Mouse (Mus musculus) R1 (cell line): Measurements from ENCODE around the gene Kin.

Experiments used
- DNase-seq: peaks from one replicate; pipeline ENCODE4 v3.0.0-alpha.2; 2018; ENCODE audit warnings: low read depth, low spot score

Kin gene

DNA sequence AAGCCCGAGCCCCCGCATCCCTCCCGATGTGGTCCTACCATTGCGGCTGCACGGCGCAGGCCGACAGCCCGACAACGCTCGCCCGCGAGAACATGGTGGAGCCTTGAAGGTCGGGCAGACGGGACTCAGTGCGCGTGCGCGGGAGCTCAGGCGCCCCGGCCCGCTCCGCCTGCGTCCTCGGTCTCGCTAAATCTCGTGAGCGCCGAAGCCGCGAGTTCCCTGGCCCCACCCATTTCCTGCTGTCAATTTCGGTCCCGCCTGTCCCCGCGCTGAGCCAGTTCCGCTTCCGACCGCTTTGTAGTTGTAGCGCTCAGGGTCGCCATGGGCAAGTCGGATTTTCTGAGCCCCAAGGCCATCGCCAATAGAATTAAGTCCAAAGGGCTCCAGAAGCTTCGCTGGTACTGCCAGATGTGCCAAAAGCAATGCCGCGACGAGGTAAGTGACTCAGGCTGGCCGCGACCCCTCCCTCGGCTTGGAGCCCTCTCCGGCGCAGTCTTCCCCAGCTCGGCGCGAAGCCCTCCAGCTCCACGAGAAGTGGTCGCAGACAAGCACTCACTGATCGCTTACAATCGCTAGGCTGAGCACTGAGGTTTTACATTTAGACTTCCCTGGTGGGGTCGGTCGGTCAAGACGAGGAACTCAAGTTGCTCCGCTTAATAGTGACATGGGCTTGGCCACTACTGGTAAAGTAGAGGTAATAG is at the start of gene Kin, which contains the start of gene Atp5c1:
Gene Kin (plus strand): TSS at position 284 of the 701 bp plus-strand sequence.
Gene Atp5c1 (minus strand): TSS at position 201 of the 701 bp plus-strand sequence.
- DNase-seq: peak; percentile 97

DNA sequence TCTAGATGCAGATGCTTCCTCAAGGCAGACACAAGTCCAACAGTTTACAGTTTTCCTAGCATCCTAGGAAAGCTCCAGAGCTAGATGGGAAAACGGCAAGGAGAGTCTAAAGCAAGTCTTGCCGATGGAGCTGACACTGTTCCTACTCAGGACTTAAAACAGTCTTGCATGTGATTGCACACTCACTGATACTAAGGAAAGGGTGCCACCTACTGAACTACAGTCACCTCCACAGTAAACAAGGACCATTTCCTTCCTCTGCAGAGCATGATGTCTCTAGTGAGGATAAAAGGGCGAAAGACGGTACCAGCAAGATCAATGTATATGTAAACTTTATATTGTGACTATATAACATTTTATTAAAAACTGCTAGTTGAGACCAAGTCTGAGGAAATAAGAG is 46.7 kb upstream of the Kin start:
- no peak for DNase-seq

DNA sequence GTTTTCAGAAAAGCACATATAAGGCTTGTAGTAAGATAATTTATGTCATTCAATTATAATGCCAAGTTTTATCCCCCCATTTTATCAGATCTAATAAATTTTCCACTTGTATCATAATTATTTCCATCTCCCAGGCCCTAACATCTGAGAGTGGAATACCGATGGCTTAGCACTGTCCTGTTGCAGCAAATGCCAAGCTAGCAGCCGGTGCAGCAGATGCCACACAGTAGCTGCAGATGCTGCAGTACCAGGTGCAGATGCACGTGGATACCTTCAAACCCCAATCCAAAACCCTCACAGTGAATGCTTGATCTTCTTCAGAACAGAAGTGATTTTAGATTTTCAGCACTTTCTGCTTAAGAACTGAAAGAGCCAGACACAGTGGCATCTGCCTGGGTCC is 45.4 kb upstream of the Kin start:
- DNase-seq: no peak

DNA sequence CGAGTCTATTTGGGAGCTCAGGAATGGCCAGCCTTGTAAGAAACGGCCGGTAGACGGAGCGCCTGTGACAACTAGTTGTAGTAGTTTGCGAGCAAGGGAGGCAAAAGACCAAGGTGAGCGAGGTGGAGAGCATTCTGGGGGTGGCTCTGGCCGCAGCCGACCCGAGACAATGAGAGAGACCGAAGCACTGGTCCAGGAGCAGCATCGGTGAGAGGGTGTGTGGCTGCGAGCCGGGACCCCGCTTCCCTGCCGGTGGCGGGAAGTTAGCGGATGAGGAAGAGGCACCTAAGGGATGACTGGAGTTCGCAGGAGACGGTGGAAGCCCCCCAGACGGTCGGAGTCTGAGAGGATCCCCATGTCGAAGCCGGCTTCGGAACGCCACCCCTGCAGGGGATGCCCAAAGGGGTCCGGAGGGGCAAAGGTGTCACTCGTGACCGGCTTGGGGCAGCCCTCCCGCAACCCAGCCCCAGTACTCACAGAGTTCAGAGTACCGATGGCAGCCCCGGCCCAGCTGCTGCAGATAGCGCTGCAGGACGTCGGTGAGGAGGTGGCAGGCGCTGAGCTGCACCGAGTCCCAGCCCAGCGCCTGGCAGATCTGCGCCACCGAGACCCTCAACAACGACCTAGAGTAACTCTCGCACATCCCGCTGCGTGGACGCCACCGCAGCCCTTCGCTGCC is 32.5 kb upstream of the Kin start:
- DNase-seq: peak; percentile 35

DNA sequence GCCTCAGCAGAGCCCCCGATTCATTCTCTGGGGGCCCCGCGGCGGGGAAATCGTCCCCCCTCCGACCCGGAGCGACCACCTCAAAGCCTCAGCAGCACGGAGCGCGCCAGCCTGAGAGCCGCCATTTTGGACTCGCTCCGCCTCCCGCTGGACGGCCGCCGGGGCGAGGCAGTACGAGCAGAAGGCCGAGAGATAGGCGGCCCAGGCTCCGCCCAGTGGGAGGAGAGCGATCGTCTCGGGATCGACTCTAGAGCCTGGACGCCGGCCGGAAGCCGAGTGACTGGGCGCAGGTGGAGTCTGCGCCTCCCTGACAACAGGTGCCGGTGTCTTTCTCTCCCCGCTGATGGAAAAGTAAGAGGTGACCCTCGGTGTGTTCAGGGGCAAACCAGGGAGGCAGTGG is 31.9 kb upstream of the Kin start, which contains the start of gene Taf3:
Gene Taf3 (minus strand): TSS at position 136 of the 400 bp plus-strand sequence.
- peak; percentile 96 for DNase-seq

DNA sequence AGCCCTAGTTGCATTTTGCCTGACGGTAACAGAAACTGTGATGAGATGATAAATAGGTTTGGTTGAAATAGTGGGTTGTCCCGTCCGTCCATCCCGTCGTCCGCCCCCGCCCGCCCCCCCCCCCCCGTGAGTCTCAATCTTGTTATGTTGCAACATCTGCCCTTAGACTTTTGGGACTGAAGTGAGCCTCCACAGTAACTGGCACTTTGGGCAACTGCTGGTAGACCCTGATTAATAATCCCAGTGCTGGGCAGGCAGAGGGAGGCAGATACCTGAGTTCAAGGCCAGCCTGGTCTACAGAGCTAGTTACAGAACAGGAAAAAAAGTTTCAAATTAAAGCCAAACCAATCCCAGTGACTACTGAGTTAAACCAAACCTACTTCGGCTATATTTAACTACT is 30.9 kb upstream of the Kin start:
- no peak for DNase-seq

DNA sequence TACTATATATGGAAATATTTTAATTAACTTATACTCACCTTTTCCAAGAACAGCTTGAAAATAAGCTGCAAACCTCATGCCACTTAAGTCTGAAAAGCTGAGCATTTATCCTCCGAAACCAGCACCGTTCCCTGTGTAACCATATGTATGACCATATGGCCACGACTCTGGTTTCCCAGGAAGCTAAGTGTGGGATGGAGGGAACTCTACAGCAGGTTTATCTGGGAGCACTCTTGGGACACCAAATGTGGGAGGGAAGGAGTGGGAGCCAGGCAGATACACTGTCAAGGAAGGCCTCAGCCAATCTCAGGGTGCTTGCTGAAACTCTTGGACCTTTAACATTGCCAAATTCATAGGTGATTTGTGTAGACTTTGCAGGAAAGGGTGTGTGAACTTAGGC is 29.5 kb upstream of the Kin start:
- no peak for DNase-seq

DNA sequence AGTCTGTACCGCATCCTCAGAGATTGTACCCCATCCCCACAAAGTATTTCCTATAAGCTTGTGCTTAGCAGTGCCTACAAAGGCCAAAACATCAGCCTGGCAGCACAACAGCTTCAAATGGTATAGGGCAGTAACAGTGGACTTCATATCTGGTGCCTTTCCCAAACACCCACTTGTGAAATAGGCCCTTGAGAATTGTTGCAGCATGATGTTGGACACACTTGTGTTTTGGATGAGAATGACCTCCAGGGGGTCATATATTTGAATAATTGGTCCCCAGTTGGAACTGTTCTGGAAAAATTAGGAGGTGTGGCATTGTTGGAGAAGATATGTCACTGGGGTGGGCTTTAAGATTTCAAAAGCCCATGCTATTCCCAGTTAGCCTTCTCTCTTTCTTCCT is 28.4 kb upstream of the Kin start:
- DNase-seq: no peak

DNA sequence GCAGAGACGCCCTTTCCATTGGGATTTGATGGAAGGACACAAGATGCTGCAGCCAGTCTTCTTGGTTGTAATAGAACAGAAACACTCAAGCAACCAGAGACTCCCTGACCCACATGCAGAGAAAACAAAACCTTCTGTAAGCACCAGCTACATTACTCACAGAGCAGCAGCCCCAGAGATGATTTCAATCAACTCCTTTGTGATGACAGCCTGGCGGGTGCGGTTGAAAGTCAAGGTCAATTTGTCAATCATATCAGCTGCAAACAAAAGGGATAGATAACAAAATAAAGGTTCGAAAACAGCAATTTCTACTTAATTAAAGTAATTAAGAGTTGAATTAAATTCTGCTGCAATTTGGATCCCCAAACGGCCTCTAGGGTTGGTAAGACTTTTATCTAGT is 21.6 kb upstream of the Kin start:
- no peak for DNase-seq

DNA sequence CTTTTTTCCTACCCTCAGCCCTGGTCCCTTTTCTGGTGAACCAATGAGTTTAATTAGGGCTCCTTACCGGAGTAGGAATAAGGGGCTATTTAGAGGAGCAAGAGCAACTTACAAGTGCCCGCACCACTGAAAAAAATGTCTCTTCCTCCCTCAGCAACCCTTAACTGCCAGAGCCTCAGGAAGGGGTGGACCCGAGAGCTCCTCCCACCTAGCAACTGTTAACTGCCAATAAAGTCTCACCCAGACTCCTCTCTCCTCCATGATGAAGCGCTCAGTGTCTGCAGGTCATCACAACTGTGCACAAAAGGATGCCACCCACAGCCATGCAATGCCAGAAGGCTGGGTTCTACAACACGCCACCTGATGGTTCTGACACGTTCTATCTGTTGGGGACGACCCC is 8.6 kb upstream of the Kin start:
- no peak for DNase-seq

DNA sequence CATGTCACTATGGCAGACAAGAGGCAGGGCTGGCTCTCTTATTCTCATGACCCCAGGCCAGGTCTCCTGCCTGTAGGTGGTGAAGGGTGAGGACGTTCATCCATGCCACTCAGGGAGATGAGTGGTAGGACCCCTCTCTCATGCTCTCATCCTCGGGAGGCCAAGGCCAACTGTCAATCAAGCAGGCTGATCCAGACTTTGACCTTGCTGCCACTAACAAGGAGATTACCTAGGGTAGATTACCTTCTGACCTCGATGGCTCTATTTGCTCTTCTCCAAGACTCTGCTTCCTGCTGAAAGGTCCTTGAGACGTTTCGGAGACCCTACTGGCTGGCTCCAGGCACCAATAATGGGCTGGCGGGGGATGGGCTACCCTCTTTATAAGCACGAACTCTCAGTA is 5.9 kb upstream of the Kin start:
- DNase-seq: no peak

DNA sequence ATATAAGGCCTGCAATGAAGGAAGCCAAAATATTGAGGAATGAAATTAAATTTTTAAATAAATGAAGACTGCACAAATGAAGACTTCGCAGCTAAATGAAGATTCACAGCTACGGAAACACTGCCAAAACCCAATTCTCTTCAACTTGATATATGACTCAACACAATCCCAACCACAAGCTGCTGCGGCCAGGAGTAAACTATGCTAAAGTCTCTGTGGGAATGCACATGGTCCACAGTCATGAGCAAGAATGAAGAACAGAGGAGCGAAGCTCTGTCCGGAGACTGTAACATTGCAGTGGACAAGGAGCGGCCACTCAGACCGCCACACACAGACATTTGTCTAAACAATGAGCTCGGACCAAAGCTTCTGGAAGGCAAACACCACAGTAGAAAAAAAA is 3.7 kb upstream of the Kin start:
- DNase-seq: no peak

DNA sequence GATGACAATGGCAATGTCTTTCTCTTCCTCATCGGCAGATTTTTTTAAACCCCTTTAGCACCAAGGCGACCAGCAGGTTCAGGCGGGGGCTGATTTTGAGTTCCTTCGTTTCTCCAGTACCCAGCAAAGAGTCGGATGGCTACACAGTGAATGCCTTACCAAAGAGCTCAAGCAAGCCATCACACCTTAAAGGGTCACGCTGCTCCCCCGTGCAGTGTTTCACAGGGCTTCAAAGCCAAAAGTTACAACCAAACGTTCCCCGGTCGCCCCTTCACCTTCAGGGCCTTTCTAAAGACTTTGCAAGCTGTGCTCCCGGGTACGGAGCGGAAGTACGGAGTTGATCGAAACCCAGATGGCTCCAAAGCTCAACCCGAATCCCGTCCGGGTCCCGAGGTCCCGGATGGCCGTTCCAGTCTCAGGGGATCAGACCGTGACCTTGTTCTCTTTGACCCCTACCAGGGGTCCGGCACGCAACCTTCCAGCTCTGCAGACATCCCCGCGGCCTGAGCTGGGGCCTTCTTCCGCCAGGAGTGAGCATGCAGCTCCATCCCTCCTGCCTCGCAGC is 566 bp upstream of the Kin start:
- no peak for DNase-seq

DNA sequence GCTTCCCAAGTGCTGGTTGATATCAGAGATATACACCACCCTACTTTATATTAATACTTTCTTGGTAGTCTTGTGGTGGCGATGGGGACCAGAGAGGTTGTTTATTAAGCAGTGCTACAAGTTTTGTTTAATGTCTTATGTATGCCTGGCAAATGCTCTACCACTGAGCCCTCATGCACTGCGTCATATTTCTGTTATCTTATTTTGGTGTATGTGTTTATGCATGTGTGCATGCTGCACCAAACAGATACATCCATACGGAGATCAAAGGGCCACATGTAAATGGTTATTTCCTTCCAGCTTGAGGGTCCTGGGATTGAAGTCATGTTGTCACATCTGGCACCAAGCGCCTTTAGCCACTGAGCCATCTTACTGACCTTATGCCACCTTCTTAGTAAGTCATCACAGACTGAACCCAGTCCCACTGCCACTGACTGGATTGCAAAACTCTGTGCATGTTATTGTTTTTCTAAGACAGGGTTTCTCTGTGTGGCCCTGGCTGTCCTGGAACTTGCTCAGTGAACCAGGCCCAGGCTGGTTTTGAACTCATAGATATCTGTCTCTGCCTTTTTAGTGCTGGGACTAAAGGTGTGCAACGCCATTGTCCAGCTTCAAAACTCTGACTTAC is 1.2 kb downstream of the Kin start:
- no peak for DNase-seq

DNA sequence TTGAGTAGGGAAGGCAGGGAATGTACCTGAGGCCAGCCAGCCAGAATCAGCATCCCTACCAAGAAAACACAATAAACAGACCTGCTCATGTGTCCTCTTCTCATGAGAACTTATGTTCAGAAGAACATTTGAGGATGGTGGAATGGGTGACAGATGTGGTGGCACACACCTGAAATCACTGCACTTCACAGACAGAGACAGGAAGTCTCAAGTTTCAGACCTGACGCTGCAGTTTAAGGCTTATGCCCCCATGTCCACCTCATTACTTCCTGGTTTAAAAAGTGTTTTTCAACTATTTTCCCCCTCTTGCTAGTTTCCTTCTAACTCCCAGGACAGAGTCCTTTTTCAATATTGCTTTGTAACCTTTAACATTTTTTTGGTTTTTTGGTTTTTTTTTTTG is 2.3 kb downstream of the Kin start:
- no peak for DNase-seq

DNA sequence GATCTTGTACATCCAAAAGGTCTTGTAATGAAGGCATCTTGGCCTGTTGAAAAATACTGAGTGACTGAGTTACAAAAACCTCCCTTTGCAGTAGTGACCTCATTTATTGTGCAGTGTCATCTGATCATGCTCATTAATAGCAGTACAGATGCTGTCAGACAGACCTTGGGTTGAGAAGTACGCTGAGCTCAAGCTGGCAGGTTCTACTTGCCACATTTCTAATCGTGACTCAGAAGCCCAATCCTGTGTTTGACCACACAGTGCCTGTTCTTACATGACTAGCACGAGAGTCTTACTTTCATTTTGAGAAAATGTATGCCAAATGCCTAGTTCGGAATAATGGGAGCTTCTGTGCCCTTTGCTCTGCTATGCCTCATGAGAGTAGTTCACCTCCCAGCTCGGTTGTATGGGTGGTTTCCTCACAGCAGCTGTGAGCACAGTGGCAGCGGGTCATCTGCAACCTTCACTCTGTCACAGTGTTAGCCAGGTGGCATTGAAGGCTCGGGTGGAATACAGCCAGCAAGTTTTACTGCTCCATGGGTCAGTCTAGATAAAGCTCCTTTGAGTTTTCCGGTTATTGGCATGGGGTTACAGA is 7.0 kb downstream of the Kin start:
- DNase-seq: no peak

DNA sequence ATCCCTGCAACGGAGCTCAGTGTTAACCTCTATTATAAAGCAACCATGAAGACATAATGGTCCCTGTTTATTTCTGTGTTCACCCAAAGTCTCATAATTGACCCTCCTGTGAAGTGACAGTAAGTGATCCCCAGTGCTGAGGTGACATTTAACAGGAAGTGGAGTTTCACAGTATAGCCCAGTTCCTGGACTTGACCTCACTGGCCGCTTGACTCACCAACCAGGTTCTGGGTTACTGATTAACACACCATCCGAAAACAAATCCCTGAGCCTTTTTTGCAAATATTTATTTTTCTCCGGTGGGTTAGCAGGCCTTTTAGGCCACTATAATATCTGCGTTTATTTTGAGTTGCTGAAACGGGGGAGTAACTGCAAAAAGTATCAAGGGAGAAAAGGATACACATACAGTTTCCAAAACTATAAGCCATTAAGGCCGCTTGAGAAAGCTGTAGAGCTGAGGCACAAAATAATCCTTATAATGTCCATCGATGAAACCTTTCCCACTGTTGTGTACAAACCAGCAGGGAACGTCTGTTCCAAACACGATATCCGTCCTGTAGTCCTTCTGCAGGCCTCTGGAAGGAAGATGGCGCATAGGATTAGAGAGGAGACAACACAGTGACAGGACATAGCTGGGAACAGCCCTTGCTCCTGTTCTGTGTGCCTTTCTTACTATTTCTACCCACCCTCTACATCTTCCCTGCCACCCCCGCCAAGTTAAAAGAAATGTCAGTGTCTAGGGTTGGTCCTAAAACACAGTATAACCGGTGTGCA is 14.1 kb downstream of the Kin start:
- no peak for DNase-seq

DNA sequence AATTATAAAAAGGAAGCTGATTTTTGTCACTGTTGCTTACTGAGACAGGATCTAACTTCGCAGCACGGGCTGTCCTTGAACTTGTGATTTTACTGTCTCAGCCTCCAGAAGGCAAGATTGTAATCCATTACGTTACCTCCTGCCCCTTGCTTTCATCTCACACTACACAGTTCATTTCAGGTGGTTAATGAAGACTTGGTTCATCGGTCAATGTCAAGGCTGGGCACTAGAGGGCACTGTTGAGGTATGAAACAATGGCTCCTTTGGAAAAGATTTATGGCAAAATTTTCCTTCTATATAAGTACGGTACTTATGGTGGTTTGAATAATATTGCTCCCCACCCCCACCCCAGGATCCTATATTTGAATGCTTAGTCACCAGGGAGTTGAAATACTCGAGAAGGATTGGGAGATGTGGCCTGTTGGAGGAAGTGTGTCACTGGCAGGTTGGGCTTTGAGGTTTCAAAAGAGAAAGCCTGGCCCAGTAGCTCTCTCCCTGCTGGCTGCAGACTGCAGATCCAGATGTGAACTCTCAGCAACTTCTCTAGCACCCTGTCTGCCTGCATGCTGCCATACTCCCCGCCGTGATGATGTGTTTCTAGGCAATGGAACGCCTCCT is 18.3 kb downstream of the Kin start:
- peak; percentile 55 for DNase-seq

DNA sequence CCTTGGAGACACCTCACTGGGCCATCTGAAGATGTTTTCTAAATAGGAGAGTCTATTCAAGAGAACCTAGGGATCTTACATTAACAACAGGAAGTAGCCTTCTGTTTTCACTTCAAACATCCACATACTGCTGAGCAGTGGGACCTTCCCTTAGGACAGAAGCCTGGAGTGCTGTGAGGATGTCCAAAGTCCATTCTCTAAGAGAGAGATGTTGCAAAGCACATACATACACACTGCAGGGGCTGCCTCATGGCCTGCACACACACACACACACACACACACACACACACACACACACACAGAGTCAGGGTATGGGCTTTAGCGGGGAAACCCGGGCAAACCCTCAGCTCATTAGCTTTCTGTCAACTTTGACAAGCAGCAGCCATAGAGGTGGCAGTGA is 20.1 kb downstream of the Kin start:
- DNase-seq: no peak

DNA sequence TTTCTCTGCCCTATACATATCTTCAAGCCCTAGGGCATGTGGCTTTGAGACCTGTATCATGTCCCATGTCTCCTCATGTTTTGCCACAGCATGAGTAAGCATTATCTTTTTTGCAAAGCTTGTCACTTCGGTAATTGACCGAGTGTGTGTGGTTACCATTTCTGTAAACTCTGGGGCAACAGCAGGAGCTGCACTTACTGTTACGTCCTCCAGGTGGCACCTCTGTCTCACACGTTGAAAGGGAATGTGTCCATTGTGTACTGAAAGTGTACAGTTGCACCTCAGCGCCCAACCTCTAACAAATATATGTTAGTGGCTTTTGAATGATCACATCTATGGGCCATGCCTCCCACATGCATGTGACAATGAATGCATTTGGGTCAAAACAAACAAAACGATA is 20.8 kb downstream of the Kin start:
- peak; percentile 69 for DNase-seq
